Mouse (Mus musculus): ENCODE data around the gene Cuzd1. TPM values are rescaled to one million over a fixed set of nuclear protein-coding genes. Genes with fewer than 3 reads are reported as not detected.
A peak's percentile ranks its signal among the peaks of the same experiment; 100 is the strongest.

Cuzd1 gene
- polyA plus RNA-seq, 1 experiment, result not detected

DNA sequence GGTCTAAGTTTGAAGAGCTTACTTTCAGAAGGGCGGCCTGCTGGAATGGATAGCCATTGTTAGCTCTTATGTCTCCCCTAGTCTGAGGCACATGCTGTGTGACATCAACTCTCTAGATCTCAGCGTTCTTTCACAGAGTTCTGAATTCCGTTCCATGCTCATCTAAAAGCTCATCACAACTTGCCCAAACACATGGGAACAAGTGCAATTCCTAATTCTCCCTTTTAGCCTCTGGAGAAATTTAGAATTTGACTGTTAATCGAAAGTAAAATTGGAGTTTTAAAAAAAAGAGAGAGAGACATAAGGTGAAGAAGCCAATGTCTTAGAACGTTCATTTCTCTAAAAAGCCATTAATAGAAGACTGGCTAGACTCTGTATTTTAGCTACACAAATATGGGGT is 7.3 kb upstream of the Cuzd1 start, which contains the start of gene Fam24b:
Fam24b (minus strand) TSS at position 101 of the 400 bp plus-strand sequence.
- Histone ChIP-seq H3K27me3 (ENCODE audit: control insufficient read depth, insufficient read depth, insufficient read length) (no peaks in the 10 kb centered on the region), H3ac (ENCODE audit: control insufficient read depth, insufficient read length, low read depth) (no peak within 1 kb of the TSS), H3K79me2 (ENCODE audit: control insufficient read depth, insufficient read depth) (no peaks in the 10 kb centered on the region), H3K4me3 (ENCODE audit: insufficient read depth, poor library complexity, severe bottlenecking) (no peak within 1 kb of the TSS), H3K79me3 (ENCODE audit: low read depth) (no peaks in the 10 kb centered on the region), H3K36me3 (ENCODE audit: control insufficient read depth, insufficient read depth) (no peaks in the 10 kb centered on the region)
- no peak for TF ChIP-seq USF1 (IDR thresholded peaks at IDR 0.05; ENCODE audit: low read depth)

- TF ChIP-seq CEBPB (IDR thresholded peaks at IDR 0.05; ENCODE audit: low read depth) (no peak), MYOG (IDR thresholded peaks at IDR 0.05; ENCODE audit: control insufficient read depth, extremely low read depth, insufficient read length) (no peak), MAX (IDR thresholded peaks at IDR 0.05) (no peak), FOSL1 (IDR thresholded peaks at IDR 0.05; ENCODE audit: insufficient read depth, low read length, poor library complexity, severe bottlenecking) (no peak), USF1 (IDR thresholded peaks at IDR 0.05; ENCODE audit: low read depth) (no peak), MYOD1 (IDR thresholded peaks at IDR 0.05; ENCODE audit: control insufficient read depth, insufficient read length, low read depth) (no peak), CTCF (IDR thresholded peaks at IDR 0.05; ENCODE audit: control insufficient read depth, insufficient read depth, insufficient read length) (no peak)
- H3K36me3 ChIP-seq (ENCODE audit: control insufficient read depth, insufficient read depth), result no peaks in the 10 kb centered on the region
- no peaks in the 10 kb centered on the region for H3K79me2 ChIP-seq (ENCODE audit: control insufficient read depth, insufficient read depth)
- no peaks in the 10 kb centered on the region for H3K79me3 ChIP-seq (ENCODE audit: low read depth)
- no peak overlapping the region for H3K4me3 ChIP-seq (ENCODE audit: insufficient read depth, poor library complexity, severe bottlenecking)
- H3ac ChIP-seq (ENCODE audit: control insufficient read depth, insufficient read length, low read depth), result no peak overlapping the region
- no peaks in the 10 kb centered on the region for H3K27me3 ChIP-seq (ENCODE audit: control insufficient read depth, insufficient read depth, insufficient read length)
Measured at GRCm38 (mm10) chr7:131327054-131327453, 5.0 kb upstream of the Cuzd1 start.

DNA sequence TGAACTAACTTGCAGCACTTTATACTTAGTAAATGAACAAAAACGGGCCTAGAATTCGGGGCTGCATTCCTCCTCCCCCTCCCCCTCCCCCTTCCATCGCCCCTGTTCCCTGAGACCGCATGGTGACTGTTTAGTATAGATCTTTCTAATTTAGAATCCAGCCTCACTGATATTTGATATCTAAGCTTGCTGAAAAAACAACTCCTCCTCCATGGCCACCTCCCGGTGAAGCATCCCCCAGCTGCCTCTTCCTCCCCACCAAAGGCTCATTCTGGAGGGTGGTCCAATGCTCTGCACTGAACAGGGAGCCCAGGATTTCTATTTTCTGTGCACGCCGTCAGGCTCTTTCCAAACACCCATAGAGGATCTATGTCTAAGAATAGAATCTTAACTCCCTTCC is 3.8 kb downstream of the Cuzd1 start:
- Histone ChIP-seq H3K4me3 (ENCODE audit: insufficient read depth, poor library complexity, severe bottlenecking) (no peak overlapping the region), H3K79me3 (ENCODE audit: low read depth) (no peaks in the 10 kb centered on the region), H3K79me2 (ENCODE audit: control insufficient read depth, insufficient read depth) (no peaks in the 10 kb centered on the region), H3K27me3 (ENCODE audit: control insufficient read depth, insufficient read depth, insufficient read length) (no peaks in the 10 kb centered on the region), H3ac (ENCODE audit: control insufficient read depth, insufficient read length, low read depth) (no peak overlapping the region), H3K36me3 (ENCODE audit: control insufficient read depth, insufficient read depth) (no peaks in the 10 kb centered on the region)
- TF ChIP-seq FOSL1 (IDR thresholded peaks at IDR 0.05; ENCODE audit: insufficient read depth, low read length, poor library complexity, severe bottlenecking) (no peak), MYOD1 (IDR thresholded peaks at IDR 0.05; ENCODE audit: control insufficient read depth, insufficient read length, low read depth) (no peak), CEBPB (IDR thresholded peaks at IDR 0.05; ENCODE audit: low read depth) (no peak), MYOG (IDR thresholded peaks at IDR 0.05; ENCODE audit: control insufficient read depth, extremely low read depth, insufficient read length) (no peak), USF1 (IDR thresholded peaks at IDR 0.05; ENCODE audit: low read depth) (no peak), CTCF (IDR thresholded peaks at IDR 0.05; ENCODE audit: control insufficient read depth, insufficient read depth, insufficient read length) (no peak), MAX (IDR thresholded peaks at IDR 0.05) (no peak)

DNA sequence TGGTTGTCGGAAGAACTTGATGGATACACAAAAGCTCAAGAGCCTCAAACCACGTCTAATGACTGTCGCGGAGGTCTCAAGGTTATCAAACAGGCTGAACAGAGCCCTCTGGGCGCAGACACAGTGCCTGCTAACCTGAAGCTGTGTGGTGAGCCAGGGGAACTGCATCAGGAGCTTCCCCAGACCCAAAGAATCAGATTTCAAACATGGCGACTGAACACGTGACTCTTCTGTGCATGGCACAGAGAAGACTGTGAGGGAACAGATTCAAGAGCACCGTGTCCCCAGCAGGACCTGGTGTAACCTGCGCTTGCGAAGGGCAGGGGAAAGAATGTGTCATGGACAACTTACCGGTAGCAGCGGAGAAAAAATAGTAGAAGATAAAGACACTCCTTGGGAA is 4.5 kb downstream of the Cuzd1 start:
- no peaks in the 10 kb centered on the region for H3K36me3 ChIP-seq (ENCODE audit: control insufficient read depth, insufficient read depth)
- no peak overlapping the region for H3K4me3 ChIP-seq (ENCODE audit: insufficient read depth, poor library complexity, severe bottlenecking)
- no peaks in the 10 kb centered on the region for H3K27me3 ChIP-seq (ENCODE audit: control insufficient read depth, insufficient read depth, insufficient read length)
- H3K79me2 ChIP-seq (ENCODE audit: control insufficient read depth, insufficient read depth), result no peaks in the 10 kb centered on the region
- H3K79me3 ChIP-seq (ENCODE audit: low read depth), result no peaks in the 10 kb centered on the region
- no peak overlapping the region for H3ac ChIP-seq (ENCODE audit: control insufficient read depth, insufficient read length, low read depth)
- TF ChIP-seq FOSL1 (IDR thresholded peaks at IDR 0.05; ENCODE audit: insufficient read depth, low read length, poor library complexity, severe bottlenecking), result no peak
- TF ChIP-seq CEBPB (IDR thresholded peaks at IDR 0.05; ENCODE audit: low read depth), result no peak
- peak; percentile 65 for TF ChIP-seq USF1 (IDR thresholded peaks at IDR 0.05; ENCODE audit: low read depth)
- TF ChIP-seq MAX (IDR thresholded peaks at IDR 0.05), result no peak

- Histone ChIP-seq H3ac (ENCODE audit: control insufficient read depth, insufficient read length, low read depth) (no peak overlapping the region), H3K4me3 (ENCODE audit: insufficient read depth, poor library complexity, severe bottlenecking) (no peak overlapping the region), H3K27me3 (ENCODE audit: control insufficient read depth, insufficient read depth, insufficient read length) (no peaks in the 10 kb centered on the region), H3K79me3 (ENCODE audit: low read depth) (no peaks in the 10 kb centered on the region), H3K36me3 (ENCODE audit: control insufficient read depth, insufficient read depth) (no peaks in the 10 kb centered on the region), H3K79me2 (ENCODE audit: control insufficient read depth, insufficient read depth) (no peaks in the 10 kb centered on the region)
- no peak for TF ChIP-seq USF1 (IDR thresholded peaks at IDR 0.05; ENCODE audit: low read depth)
- no peak for TF ChIP-seq MYOG (IDR thresholded peaks at IDR 0.05; ENCODE audit: control insufficient read depth, extremely low read depth, insufficient read length)
- no peak for TF ChIP-seq FOSL1 (IDR thresholded peaks at IDR 0.05; ENCODE audit: insufficient read depth, low read length, poor library complexity, severe bottlenecking)
- TF ChIP-seq MAX (IDR thresholded peaks at IDR 0.05), result no peak
- no peak for TF ChIP-seq CEBPB (IDR thresholded peaks at IDR 0.05; ENCODE audit: low read depth)
- TF ChIP-seq MYOD1 (IDR thresholded peaks at IDR 0.05; ENCODE audit: control insufficient read depth, insufficient read length, low read depth), result no peak
- no peak for TF ChIP-seq CTCF (IDR thresholded peaks at IDR 0.05; ENCODE audit: control insufficient read depth, insufficient read depth, insufficient read length)
Measured at GRCm38 (mm10) chr7:131314493-131314892, 7.6 kb downstream of the Cuzd1 start.

DNA sequence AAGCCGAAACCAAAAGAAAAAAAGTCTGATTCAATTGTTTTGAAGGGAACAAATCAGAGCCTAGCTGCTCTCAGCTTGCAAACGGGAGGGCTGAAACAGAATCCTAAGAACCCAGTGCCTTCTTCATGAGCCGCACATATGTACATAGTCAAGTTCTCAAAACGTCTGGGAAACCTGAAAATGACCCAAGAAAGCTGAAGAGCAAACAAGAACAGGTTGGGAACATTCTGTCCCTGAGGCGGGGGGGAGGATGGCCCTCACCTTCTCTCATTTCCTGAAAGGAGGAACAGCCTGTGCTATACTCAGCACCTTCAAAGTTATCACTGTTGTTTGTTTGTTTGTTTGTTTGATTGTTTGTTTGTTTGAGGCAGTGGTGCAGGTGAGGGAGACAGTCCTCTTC is 15.4 kb downstream of the Cuzd1 start:
- no peaks in the 10 kb centered on the region for H3K36me3 ChIP-seq (ENCODE audit: control insufficient read depth, insufficient read depth)
- no peak overlapping the region for H3K4me3 ChIP-seq (ENCODE audit: insufficient read depth, poor library complexity, severe bottlenecking)
- H3ac ChIP-seq (ENCODE audit: control insufficient read depth, insufficient read length, low read depth), result no peak overlapping the region
- peaks cover 10% of the 10 kb centered on the region for H3K27me3 ChIP-seq (ENCODE audit: control insufficient read depth, insufficient read depth, insufficient read length)
- TF ChIP-seq MYOD1 (IDR thresholded peaks at IDR 0.05; ENCODE audit: control insufficient read depth, insufficient read length, low read depth) (no peak), MYOG (IDR thresholded peaks at IDR 0.05; ENCODE audit: control insufficient read depth, extremely low read depth, insufficient read length) (no peak), USF1 (IDR thresholded peaks at IDR 0.05; ENCODE audit: low read depth) (no peak)
- no peaks in the 10 kb centered on the region for H3K79me3 ChIP-seq (ENCODE audit: low read depth)
- no peaks in the 10 kb centered on the region for H3K79me2 ChIP-seq (ENCODE audit: control insufficient read depth, insufficient read depth)
